Mouse (Mus musculus) heart, adult 18-20 months (tissue): ENCODE measurements around the gene Cfap161. TPM values are rescaled to one million over a fixed set of nuclear protein-coding genes. Genes with fewer than 3 reads are reported as not detected.

Source experiments
- DNase-seq, 2 experiments: peaks; one replicate each; pipeline ENCODE4 v3.0.0; 2021 to 2022; ENCODE audit warnings: mixed read lengths in 1 of 2
- total RNA-seq, 2 experiments: library from RNA; stranded (reverse); gene quantifications; 2 replicates each; pipeline ENCODE4 v1.2.3; 2021

The Cfap161 gene
- total RNA-seq, 2 experiments from 2014 or later: not detected

- no peak for DNase-seq
Observed at GRCm38 (mm10) chr7:83802007-83802406, 7.3 kb upstream of the Cfap161 start.

- DNase-seq: no peak
Observed at GRCm38 (mm10) chr7:83801483-83801875, 6.8 kb upstream of the Cfap161 start.

GRCm38 (mm10) chr7:83800561-83801482 lies 6.1 kb upstream of the Cfap161 start:
- no peak for DNase-seq

DNA sequence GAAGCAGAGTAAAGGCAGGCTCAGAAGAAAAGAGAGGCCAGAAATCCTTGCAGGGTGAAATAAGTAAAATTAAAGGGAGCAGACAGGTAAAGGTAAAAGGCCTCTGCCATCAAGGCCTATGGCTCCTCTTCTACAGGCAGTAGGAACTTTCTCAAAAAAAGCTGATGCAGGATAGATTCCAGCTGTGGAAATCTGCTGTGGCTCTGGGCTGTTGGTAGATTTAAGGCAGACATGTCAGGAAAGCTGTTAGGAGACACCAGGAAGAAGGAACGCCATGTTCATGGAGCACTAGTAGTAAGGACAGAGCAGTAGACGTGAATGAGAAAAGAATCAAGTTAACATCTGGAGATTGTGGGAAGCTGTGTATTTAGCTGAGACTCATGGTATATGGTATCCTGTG lies 5.4 kb upstream of the Cfap161 start:
- DNase-seq: no peak

DNA sequence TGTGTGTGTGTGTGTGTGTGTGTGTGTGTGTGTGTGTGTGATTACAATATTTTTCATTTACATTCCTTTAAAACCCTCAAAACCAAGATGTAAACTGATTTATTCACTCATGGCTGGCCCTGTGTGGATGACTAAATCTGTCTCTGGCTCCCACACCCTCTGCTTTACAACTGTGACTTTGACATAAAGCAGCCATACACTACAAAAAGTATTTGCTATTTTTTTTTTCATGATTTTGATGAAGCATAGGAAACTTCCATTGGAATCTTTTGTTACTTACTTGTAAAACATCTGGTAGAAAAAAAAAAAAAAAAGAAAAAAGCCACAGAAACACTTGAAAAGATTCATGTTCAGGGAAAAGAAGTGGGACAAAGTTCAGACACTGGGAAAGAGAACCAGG lies 3.3 kb upstream of the Cfap161 start:
- DNase-seq: no peak

- no peak for DNase-seq
Observed at GRCm38 (mm10) chr7:83796177-83796576, 1.5 kb upstream of the Cfap161 start.

DNA sequence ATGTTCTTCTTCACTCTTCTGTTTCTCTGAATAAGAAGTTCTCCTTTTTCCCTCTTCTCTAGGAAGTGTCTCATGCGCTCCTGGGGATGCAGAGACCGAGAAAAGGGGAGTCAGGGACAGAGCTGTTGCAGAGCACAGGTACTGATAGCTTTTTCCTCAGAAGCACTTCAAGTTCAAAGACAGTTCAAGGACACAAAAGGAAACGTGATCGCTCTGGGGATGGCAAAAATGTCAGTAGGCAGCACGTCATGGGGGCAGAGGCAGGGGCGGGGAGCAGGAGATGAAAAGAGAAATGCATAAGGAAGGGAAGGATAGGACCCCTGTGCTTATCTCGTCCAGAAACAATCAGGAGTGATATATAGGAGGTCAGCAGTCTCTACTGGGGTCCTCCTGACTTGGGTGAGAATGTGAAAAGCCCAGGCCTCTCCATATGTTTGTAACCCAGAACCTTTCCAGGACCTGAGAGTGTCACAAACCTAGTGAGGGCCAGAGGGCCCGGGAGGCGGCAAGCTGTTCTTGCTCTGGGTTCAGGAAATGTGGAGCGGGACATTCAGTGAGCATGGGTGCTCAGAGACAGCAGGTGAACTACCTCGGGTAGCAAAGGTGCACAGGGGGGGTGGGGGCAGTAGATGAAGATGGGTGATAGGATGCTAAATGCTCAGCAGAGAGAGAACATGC lies 535 bp downstream of the Cfap161 start:
- no peak for DNase-seq

GRCm38 (mm10) chr7:83780881-83781280 lies 13.8 kb downstream of the Cfap161 start:
- no peak for DNase-seq

- no peak for DNase-seq
Observed at GRCm38 (mm10) chr7:83780026-83780425, 14.7 kb downstream of the Cfap161 start.

- no peak for DNase-seq
Observed at GRCm38 (mm10) chr7:83779028-83779427, 15.7 kb downstream of the Cfap161 start.

DNA sequence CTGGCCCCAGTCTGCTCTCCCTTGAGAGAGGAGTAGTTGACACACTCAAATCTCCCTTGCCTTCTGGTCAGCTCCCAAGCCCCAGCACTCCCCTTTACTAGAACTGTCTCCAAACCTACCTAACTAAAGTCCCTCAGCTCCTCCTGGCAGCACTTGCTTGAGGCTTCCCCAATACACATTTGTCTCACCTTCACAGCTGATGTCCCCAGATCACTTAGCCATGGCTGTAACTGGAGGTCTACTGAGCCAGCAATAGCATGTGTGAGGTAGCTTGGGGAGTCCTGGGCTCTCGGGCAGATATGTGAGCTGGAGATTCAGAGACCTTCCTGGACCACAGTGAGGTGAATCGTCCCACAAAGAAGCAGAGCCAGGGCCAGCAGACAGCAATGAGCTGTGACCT lies 16.2 kb downstream of the Cfap161 start:
- no peak for DNase-seq

- DNase-seq: peak; percentile 43 to 64
Observed at GRCm38 (mm10) chr7:83774721-83775120, 20.0 kb downstream of the Cfap161 start.

DNA sequence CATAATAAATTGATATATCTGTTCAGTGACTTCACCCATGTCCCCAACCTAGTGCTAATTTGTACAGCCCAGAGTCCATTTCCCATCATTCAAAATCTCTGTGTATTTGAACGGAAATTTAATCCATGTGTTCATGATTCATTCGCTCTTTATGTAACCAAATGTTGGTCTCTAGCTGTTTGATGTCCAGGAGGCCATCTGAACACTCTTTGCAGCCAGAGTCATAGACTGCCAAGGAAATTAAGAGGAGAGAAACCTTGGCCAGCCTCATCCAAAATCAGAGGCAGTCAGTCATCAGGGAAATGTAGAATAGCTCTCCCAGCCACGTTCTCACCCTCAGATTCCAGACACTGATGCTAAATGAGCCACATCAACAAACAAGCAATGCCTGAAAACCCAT lies 31.0 kb downstream of the Cfap161 start:
- peak; percentile 23 to 50 for DNase-seq

DNA sequence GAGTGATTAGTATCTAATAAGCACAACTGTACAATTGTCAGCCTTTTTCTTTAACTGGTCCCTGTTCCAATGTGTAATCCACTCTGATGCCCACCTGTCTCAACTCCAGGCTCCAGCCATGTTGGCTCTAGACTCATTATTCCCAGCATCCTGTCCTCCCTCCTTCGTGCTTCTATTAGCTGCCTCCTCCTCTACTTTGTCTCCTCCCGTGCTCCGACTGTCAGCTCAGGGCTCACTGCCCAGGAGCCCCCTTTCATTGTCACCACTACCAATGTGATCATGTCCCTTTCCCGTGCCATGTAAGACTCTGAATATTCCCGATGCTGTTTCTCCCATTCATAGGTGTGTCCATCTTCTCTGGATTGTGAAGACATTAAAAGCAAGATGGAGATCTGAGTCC lies 32.3 kb downstream of the Cfap161 start:
- no peak for DNase-seq

DNA sequence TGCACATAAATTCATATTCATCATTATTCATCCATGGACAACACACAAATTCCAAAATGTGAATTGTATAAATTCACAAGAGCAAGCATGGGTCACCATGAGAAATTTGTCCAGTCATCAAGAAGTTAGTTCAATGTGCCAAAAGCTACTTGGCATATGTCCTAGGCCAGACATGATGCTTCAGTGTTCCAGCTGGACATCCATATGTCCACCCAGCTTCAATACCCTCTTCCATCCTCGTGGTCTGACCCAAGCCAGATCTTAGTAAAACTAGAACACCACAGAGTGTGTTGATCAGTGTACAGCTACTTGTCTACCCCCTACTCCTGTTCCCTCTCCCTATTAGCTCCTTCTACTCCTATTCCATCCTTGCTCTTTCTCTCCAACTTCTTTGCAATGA lies 43.6 kb downstream of the Cfap161 start:
- no peak for DNase-seq

- DNase-seq: no peak
Observed at GRCm38 (mm10) chr7:83748405-83748804, 46.3 kb downstream of the Cfap161 start.

- DNase-seq: peak in 1 of 2 experiments; percentile 45
Observed at GRCm38 (mm10) chr7:83746107-83746687, 48.5 kb downstream of the Cfap161 start.

GRCm38 (mm10) chr7:83745413-83746106 lies 49.1 kb downstream of the Cfap161 start, which contains the start of gene Il16:
TSS of gene Il16 (minus strand) at chr7:83745726.
- DNase-seq: peak; percentile 63 to 64

DNA sequence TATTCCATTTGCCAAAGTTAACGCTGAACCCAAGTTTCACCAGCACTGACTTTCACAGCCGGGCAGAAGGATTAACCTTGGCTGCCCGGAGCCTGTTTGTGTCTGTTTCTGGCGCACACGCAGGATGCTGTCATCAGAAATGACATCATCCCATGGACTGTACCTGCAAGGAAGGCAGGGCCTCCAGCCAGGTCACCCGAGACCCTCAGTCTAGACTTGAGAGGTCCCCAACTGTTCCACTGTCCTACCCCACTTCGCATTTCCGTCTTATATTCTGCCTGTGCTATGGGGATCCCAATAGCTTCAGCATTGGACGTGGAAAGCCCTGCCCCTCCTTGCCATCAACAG lies 49.6 kb downstream of the Cfap161 start:
- DNase-seq: peak; percentile 23 to 48

DNA sequence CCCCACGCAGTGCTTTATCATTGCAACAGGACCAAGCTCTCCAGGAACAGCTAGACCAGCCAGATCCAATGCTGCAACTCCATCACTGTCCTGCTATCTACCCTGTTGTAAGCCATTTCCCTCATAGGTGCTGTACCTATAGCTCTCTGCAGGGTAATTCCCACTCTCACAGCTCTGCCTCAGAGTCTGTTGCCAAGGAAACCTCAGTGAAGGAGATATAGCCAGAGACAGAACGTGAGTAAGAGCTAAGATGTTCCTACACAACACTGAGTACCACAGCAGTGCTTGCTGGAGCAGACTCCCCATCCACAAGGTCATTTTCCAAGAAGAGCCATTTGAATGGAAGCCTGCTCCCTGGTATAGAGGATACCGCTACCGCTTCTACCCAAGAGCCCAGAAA lies 50.4 kb downstream of the Cfap161 start:
- no peak for DNase-seq

GRCm38 (mm10) chr7:83742690-83743089 lies 52.0 kb downstream of the Cfap161 start:
- DNase-seq: no peak

- no peak for DNase-seq
Observed at GRCm38 (mm10) chr7:83742026-83742425, 52.7 kb downstream of the Cfap161 start.
